Mouse (Mus musculus): ENCODE data around the gene Tcea2.
A peak's percentile ranks its signal among the peaks of the same experiment; 100 is the strongest.

Gene Tcea2

DNA sequence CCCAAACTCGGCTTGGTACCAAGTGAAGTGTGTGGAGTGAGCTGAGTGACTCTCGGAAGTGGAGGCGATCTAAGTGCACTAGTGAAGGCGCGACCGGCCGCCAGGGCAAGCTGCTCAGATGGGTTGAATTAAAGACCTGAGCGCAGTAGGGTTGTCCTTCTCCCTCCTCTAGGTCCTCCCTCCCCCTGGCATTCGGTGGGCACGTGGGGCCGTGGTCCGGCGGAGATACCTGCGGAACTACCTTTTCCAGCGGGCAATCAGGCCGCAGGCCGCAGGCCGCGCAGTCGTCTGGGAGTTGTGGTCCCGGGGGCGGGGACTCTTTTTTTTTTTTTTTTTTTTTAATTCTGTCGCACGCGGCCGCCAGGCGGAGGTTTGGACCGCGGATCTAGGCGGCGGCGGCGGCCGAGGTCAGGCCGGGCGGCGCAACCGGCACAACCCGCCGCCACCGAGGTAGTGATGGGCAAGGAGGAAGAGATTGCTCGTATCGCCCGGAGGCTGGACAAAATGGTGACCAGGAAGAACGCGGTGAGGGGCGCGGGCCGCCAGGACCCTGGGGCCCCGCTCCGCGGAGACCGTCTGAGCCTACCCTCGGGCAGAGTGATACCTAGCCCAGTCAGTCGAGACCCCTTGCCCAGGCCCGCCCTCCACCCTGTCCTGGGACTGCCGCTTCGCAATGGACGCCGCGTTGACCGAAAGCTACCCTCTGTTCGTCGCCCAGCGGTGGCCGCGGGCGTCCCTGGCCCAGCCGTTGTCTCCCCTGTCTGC is at the start of gene Tcea2:
Gene Tcea2, plus strand, starts transcription at position 360 of the 765 bp plus-strand sequence.
- peak; percentile 86 for DNase-seq (ENCODE audit: low read depth)

DNA sequence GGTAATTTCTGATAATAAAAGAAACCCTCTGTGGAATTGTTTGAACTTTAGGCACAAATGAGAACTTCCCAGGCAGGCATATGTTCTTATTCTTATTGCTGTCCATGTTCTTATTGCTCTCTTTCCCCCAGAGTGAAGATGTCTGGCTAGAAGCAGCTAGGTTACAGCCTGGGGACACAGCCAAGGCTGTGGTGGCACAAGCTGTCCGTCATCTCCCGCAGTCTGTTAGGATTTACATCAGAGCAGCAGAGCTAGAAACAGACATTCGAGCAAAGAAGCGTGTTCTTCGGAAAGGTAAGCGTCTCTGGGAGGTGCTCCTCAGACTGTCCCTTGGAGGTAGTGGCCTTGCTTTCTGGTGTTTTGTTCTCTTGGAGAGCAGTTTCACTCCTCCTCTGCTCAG is 47.5 kb upstream of the Tcea2 start:
- no peak for DNase-seq (ENCODE audit: low read depth)

DNA sequence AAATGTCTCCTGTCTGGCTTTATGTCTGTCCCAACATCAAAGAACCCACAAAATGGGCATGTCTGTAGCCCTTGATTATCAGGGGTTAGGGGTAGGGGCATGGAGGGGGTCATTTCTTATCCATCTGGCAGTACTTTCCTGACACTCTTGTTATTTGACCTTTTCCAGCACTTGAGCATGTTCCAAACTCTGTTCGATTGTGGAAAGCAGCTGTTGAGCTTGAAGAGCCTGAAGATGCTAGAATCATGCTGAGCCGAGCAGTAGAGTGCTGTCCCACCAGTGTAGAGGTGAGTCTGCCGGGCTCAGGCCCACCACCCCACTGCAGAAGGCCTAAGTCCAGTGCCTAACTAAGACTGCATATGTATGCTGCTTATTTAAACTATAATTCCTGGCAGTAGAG is 44.2 kb upstream of the Tcea2 start:
- DNase-seq (ENCODE audit: low read depth) = no peak

DNA sequence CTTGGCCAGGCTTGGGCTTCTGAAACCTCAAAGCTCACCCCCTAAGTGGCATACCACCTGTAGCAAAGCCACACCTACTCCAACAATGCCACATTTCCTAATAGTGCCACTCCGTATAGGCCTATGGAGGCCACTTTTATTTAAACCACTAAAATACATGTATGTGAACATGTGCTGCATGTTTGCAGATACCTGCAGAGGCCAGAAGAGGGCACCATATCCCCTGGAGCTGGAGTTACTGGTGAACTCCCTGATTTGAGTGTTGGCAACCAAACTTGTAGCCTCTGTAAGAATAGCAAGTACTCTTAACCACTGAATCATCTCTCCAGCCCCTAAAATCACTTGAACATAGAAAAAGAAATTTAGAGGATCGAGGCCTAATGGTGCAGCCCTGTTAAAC is 35.7 kb upstream of the Tcea2 start:
- peak; percentile 80 for DNase-seq (ENCODE audit: low read depth)

- DNase-seq (ENCODE audit: low read depth) = no peak
Observed at GRCm38 (mm10) chr2:181645666-181646065, 34.4 kb upstream of the Tcea2 start.

DNA sequence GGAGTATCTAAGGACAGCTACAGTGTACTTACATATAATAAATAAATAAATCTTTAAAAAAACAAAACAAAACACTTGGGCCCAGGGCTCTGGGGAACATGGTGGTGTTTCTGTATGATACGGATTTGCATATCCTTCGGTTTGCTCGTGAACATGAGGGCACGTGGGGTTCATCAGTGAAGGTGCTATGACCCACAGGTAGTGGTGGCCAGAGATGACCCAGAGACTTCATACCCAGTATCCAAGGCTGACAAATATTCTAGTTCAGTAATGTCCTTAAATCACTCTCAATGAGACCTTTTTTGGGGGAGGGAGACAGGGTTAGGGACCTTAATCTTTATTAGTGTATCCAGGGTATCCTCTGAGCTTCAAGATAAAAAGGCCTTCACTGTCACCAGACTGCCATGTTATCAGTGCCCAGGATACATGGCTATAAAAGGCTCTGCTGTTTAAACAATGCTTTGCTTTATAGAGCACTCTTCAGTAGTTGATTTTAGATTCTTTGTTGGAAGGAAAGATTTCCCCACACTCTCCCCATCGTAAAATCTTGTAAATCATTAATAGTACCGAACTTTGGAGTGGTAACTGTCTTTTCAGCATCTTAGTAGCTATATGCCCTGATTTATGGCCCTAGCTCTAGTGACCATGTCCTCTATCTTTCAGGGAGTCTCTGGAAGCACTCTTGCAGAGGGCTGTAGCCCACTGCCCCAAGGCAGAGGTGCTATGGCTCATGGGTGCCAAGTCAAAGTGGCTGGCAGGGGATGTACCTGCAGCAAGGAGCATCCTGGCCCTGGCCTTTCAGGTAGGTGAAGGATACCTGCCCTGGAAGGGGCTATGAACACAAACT is 33.3 kb upstream of the Tcea2 start:
- no peak for DNase-seq (ENCODE audit: low read depth)

DNA sequence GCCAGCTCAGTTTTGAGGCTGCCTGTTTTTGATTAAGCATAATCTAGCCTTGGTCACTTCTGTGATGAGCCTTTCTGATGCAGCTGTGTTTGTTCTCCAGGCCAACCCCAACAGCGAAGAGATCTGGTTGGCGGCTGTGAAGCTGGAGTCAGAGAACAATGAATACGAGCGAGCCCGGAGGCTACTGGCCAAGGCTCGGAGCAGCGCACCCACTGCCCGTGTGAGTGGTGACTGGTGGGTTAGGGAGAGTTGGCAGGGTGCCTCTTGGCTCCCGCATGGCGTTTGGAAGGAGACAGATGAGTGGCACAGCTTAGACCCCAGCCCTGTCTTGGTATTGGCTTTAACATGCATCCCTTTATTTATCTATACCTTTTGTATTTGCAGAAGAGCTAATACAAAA is 31.2 kb upstream of the Tcea2 start:
- no peak for DNase-seq (ENCODE audit: low read depth)

GRCm38 (mm10) chr2:181653065-181653464 is 27.0 kb upstream of the Tcea2 start:
- no peak for DNase-seq (ENCODE audit: low read depth)

- no peak for DNase-seq (ENCODE audit: low read depth)
Observed at GRCm38 (mm10) chr2:181653523-181653922, 26.6 kb upstream of the Tcea2 start.

GRCm38 (mm10) chr2:181656734-181657133 is 23.4 kb upstream of the Tcea2 start, which contains the start of gene Gm29797:
Gm29797 (plus strand) TSS chr2:181657034.
- DNase-seq (ENCODE audit: low read depth) = no peak

- DNase-seq (ENCODE audit: low read depth) = no peak
Observed at GRCm38 (mm10) chr2:181657441-181657840, 22.7 kb upstream of the Tcea2 start.

GRCm38 (mm10) chr2:181658528-181658927 is 21.6 kb upstream of the Tcea2 start:
- no peak for DNase-seq (ENCODE audit: low read depth)

GRCm38 (mm10) chr2:181658930-181659555 is 21.1 kb upstream of the Tcea2 start:
- DNase-seq (ENCODE audit: low read depth) = peak; percentile 91

DNA sequence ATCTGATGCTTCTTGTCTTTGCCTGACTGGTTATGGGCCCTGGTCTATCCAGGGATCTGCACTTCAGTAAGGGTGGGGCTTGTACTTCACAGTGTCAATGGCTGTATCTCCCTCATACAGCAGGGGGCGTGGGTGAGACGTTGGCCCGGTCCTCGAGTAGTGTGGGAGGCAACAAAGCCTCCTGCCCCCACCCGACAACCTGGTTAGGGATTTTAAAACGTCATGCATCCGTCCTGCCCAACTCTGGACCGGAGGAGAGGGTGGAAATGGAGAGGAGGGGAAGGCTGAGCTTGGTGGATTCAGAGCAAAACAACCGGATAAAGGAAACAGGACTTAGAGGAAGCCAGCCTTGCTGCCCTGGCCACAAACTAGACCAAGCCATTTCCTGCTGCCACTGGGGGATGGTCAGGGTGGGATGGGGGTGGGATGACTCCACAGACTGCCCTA is 20.5 kb upstream of the Tcea2 start:
- peak; percentile 95 for DNase-seq (ENCODE audit: low read depth)

DNA sequence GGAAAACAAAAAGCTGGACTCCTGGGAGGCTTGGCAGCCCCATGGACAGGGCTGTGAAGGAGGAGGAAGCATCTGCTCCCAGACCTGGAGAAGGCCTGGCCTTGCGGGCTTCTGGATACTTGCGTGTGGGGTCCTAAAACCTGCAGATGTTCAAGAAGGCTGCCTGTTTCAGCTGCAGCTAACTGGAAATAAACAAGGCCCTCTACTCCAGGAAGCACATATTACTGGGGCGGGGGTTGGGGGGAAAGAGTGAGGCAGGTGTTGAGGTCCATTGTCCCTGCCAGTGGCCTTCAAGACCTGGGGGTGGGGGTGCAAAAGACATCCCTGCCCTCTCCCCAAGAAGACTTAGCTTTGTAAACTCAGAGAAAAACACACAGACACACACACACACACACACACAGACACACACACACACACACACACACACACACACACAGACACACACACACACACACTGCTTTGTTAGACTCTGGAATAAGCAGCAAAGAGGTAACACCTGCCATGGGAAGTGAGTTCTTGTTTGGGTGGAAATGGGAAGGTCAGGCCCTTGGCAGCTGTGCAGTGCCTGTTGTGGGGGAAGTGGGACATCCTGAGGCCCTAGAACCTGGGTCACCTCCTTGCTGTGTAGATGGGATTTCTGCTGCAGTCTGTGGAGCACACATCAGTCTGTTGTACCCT is 17.4 kb upstream of the Tcea2 start:
- DNase-seq (ENCODE audit: low read depth) = peak; percentile 32

DNA sequence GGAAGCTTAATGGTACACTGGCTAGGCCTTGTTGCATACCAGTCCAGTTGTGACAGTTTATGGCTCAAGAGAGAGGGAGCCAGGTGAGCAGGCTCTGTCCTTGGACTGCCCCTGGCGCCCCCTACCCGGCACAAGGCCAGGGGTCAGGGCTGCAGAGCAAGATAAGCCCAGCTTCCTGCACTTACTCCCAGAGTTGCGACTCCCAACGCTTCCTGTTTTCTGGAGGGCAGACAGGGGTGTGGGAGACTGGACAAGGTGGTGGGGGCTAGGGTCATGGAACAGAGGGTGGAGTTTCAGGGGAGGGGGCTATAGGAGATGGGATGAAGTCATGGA is 16.8 kb upstream of the Tcea2 start:
- no peak for DNase-seq (ENCODE audit: low read depth)

- DNase-seq (ENCODE audit: low read depth) = no peak
Observed at GRCm38 (mm10) chr2:181670285-181670912, 9.7 kb upstream of the Tcea2 start.

- no peak for DNase-seq (ENCODE audit: low read depth)
Observed at GRCm38 (mm10) chr2:181670913-181671311, 9.2 kb upstream of the Tcea2 start.

DNA sequence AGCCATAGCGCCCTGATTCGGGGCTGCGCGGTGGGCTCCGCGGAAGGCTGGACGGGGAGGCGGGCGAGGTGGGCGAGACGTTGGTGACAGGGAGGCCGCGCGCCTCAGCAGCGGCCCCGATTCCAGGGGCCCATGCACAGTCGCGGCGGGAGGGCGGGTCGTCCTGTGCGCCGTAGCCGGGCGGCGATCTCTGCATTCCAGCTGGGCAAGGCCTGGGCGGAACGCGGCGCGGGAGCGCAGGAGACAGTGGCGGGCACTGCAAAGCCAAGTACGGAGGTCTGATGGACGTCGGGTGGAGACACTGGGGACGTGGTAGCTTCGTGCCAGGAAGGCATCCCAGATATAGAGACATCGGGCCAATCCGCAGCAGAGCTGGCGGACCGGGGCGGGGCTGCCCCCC is 8.8 kb upstream of the Tcea2 start, which contains the start of gene Sox18:
Gene Sox18, minus strand, starts transcription at position 315 of the 400 bp plus-strand sequence.
- DNase-seq (ENCODE audit: low read depth) = no peak

GRCm38 (mm10) chr2:181671984-181672383 is 8.1 kb upstream of the Tcea2 start:
- no peak for DNase-seq (ENCODE audit: low read depth)

GRCm38 (mm10) chr2:181673501-181673900 is 6.6 kb upstream of the Tcea2 start:
- no peak for DNase-seq (ENCODE audit: low read depth)

- DNase-seq (ENCODE audit: low read depth) = no peak
Observed at GRCm38 (mm10) chr2:181674934-181675333, 5.2 kb upstream of the Tcea2 start.
